Mouse (Mus musculus) right cerebral cortex, postnatal 36 days (tissue): ENCODE results near the gene Lat2.

Source experiments
- DNase-seq, 2 experiments: peaks; one replicate each; pipeline ENCODE4 v3.0.0; 2022; ENCODE audit warnings: low spot score in 2 of 2, mixed read lengths in 1 of 2

Lat2 gene

DNA sequence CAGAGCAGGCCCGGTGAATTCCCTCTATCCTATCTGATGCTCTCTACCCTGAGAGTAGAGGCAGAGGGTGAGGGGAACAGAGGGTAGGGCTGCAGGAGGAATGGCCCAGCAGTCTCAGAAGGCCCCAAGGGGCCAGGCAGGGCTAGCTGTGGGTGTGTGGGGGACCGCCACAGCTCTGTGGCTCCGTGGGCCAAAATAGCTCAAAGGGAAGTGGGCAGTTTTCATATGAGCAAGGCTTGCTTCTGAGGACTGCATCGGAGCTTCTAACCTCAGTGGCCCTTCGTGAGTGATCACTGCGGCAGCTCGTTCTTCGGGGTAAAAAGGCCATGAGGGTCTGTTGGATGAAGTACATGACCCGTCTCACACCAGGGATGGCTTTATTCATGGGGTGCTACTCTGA is 1.1 kb downstream of the Lat2 start:
- no peak for DNase-seq

DNA sequence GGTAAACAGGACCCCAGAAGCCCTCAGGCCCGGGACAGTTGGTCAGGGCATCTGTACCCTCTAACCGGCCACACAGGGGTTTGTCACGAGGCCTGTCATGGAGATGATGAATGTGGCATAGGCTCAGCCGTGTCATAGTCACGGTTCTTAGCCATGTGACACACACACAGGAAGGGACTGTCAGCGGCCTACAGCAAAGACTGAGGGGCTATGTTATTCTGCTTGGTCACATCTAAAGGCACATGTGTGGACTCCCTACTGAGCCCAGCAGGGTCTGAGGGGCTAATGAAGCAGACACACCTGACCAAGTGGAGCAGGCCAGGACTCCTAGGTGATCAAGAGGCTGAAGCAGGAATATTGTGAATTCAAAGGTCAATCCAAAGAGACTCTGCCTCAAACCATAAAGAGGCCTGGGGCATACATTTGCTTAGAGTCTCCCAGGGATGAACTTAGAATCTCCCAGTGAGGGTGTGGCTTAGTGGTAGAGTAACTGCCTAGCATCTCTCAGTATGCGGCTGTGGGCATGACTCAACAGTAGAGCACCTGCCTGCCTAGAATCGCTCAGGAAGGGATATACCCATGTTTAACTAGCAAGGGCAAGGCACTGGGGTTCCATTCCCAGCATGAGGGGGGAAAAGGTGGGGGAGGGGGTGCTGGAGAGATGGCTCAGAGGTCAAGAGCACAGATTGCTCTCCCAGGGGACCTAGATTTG is 2.9 kb downstream of the Lat2 start:
- DNase-seq: no peak

DNA sequence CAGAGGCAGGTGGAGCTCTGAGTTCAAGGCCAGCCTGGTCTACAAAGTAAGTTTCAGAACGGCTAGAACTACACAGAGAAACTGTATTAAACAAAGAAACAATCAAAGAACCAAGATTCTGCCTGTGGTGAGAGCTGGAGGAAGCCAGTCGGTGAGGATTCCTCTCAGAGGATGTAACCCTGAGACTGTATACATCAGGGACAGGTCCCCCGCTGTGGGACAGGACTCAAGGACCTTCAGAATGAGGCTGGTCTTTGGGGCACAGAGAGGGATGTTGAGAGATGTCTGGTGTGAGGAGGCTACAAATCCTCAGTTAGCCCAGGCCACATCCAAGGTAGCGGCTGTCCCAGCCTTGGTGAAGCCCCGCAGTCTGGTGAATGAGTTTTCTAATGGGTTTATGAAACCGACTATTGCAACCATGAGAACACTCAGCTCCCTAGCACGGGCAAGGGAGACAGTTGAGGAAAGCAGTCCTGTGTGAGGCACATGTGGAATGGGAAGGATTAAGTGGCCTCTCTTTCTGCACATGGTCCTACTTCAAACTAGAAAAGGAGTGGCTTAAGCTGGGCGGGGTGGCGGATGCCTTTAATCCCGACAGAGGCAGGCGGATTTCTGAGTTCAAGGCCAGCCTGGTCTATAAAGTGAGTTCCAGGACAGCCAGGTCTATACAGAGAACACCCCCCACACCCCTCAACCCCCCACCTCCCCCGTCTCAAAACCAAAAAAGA is 4.7 kb downstream of the Lat2 start:
- no peak for DNase-seq

DNA sequence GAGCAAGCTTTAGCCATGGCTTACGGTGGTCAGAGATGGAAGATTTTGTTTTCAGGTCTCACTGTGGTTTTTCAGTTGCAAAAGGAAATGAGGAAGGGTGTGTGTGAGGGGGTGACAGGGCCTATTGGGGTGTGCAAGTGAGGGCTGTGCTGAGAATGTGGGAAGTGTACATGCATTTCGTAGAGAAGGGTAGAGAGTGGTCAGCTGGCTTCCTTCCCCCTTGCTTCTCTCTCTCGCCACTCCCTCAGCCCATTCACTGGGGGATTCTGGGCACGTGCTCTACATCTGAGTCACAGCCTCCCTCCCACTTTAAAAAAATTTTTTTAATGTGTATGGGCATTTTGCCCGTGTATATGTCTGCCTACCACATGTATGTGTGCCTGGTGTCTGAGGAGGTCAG is 7.7 kb downstream of the Lat2 start:
- DNase-seq: no peak

DNA sequence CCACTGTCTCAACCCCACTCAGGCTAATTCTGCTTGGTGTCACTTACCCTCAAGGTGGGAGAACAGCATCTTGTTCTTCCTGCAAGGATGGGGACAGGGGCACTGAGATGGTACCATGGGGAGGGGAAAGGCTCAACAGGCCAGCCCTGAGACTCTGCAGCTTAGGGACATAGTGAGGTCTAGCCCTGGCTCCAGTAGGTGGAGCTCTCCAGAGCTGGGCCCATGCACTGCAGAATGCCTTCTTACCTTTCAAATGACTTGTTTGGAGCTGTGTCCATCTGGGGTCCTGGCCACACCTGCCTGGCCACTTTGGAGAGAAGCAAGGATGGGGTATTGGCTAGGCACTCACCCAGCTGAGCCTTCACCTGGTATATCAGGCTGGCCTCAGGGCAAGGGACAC is 8.5 kb downstream of the Lat2 start:
- DNase-seq: no peak

DNA sequence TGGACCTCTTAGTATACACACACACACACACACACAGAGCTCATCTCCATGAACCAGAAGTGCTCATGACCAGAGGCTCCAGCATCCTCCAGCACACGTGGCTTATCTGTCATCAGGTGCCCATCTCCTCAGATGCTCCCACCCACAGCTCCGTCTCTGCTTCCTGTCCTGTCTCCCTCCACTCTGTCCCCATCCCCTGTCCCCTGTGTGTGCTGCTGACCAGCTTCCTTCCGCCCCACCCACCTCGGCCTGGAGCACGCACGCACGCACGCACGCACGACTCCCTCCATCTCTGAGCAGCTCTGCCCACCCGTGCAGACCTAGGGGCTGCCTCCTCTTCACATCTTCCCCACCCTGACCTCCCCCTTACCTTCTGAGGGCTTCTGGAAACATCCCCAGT is 10.4 kb downstream of the Lat2 start:
- DNase-seq: no peak

DNA sequence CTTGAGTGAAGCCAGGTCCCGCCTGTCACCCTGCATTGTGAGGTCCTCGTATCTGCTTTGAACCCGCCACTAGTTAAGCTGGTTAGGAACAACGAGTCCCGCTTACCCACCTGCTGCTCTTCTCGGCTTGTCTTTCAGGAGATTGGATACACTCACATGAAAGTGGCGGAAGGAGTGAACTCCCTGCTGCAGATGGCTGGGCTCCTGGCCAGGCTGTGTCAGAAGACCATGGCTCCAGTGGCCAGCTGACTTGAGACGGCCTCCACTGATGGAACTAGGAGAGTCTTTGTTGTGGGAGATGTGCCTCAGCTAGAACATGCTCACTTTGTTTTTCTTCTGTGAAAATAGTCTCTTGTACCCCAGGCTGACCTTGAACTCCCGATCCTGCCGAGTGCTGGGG is 17.1 kb downstream of the Lat2 start:
- DNase-seq: no peak

DNA sequence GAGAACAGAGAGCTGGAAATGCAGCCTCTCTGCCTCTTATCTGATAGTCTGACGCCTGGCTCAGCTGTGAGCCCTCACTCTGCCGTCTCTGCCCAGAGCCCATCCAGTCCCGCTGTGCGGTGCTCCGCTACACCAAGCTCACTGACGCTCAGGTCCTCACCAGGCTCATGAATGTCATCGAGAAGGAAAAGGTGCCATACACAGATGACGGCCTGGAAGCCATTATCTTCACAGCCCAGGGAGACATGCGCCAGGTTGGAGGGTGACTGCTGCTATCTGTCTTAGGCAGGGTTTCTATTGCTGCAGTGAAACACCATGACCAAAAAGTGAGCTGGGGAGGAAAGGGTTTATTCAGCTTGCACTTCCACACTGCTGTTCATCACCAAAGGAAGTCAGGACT is 21.7 kb downstream of the Lat2 start:
- no peak for DNase-seq

DNA sequence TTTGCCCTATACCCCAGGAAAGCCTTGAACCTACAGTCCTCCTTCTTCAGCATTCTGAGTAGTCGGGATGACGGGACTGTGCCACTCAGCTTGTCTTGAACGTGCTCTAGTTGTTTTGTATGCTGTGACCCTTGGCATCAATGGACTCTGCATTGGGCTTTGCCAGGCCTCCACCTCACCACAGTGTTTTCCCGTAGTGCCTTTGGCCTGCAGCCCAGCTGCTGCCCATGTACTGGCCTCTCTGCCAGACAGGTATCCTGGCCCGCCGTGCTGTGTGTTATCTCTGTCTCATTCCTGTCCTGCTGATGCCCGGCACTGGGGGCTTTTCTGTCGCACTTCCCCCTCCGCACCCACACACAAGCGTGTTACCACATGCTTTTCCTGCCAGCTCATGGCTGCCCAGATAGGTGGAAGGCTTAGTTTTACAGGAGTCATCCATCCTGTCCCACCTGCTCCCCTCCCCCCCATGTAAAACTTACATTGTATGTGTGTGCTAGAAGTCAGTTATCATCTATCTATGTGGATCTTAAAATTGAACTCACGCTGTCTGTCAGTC is 22.7 kb downstream of the Lat2 start:
- DNase-seq: no peak

DNA sequence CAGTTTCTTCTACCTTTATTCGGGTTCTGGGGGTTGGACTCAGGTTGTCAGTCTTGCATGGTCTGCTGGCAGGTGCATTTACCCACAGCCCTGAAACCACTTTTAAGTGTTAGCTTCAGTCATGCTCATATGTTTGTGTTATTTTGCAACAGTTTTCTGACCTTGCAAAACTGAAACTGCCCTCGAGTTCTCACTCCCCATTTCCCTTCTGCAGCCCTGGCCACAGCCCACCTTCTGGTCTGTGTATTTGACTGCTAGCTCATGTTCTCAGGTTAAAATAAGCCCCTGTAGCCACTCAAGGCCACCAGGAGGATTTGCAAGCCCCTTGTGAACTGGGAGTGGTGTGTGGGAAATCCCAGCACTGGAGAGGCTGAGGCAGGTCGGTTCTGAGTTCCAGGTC is 24.9 kb downstream of the Lat2 start:
- DNase-seq: no peak

DNA sequence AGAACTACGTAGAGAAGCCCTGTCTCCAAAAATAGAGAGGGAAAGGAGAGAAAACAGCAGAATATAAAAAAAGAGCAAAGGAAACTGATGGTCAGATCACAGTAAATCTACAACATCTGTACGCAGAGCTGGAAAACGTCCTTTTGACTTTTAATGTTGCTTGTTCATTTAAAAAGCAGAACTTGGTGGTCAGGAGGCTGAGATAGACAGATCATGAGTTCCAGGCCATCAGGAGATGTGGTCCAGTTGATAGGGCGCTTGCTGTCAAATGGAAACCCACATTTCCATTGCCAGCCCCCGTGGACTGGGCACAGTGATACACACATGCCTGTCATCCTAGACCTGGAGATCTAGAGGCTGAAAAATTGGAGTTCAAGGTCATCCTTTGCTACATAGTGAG is 30.0 kb downstream of the Lat2 start:
- DNase-seq: no peak

DNA sequence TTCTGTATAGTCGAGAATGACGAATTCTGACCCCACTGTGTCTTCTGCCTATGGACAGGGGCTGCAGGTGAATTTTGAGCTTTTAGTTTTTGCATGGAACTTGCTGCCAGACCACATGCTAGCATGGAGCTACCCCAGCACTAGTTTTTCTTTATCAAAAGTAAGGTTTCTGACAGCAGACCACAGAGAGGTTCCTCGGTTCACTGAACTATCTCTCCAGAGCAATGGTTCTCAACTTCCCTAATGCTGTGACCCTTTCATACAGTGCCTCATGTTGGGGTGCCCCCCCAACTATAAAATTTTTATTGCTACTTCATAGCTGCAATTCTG is 31.0 kb downstream of the Lat2 start:
- DNase-seq: no peak

DNA sequence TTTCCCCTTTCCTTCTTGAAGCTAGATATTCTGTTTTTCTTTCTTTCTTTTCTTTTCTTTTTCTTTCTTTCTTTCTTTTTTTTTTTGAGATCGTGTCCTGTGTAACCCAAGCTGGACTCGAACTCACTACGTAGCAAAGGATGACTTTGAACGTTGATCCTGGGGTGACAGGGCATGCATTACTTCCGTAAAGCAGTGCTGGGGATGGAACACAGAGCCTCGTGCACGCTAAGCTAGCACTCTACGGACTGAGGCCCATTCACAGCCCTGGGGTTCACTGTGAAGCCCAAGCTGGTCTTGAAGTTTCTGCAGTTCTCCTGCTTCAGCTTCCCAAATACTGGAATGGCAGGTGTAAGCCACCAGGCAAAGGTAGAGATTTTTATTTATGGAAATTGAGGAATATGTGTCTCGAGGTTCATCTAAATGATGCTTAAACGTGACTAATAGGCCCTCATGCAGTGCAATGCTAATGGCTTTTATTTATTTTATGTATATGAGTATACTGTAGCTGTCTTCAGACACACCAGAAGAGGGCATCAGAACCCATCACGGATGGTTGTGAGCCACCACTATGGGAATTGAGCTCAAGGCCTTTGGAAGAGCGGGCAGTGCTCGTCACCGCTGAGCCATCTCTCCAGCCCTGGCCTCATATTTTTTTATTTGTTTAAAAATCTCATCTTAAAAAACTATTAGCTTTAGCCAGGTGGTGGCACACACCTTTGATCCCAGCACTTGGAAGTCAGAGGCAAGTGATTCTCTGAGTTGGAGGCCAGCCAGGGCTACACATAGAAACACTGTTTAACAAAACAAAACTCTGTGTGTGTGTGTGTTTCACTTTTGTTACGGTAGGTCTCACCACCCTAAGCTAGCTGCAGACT is 31.6 kb downstream of the Lat2 start:
- no peak for DNase-seq

DNA sequence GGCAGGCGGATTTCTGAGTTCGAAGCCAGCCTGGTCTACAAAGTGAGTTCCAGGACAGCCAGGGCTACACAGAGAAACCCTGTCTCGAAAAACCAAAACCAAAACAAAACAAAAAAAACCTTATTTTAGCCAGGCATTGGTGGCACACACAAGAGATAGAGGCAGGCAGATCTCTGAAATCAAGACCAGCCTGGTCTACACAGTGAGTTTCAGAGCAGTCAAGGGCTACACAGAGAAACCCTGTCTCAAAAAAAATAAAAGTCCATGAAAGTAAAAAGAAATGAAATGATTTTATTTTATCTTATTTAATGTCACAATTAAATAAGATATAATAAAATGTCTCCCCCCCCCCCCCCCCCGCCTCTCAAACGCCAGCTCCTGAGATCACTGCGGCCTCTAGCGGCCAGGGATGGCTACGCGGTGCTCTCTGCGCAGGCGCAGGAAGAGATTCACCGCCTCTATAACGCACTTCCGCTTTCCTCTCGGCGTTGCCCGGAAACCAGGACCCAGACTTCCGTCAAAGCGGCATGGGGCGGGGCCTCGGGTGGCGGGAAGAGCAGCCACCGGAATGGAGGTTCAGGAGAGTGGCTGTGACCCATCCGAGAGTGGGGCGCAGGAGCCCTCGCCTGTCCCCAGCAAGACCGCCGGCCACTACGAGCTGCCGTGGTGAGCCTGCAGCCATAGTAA is 32.5 kb downstream of the Lat2 start:
- peak; percentile 93 to 94 for DNase-seq

DNA sequence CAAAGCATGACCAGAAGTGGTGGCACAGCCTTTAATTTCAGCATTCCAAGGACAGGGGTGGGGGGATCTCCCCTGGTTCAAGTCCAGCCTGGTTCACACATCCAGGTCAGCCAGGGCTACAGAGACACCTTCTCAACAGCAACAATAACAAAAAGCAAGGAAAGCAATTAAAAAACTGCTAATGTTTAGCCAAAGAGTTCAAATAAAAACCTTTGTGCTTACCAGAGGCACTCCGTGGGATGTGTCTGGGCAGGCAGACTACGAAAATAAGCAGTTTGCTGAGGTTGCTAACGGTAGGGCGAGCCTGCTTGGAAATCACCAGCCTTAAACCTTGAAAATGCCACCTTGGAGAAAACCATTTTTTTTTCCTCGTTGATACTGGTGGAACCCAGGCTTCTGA is 33.7 kb downstream of the Lat2 start, which contains the start of gene Rfc2:
Gene Rfc2 (plus strand): TSS at position 221 of the 400 bp plus-strand sequence.
- DNase-seq: no peak

DNA sequence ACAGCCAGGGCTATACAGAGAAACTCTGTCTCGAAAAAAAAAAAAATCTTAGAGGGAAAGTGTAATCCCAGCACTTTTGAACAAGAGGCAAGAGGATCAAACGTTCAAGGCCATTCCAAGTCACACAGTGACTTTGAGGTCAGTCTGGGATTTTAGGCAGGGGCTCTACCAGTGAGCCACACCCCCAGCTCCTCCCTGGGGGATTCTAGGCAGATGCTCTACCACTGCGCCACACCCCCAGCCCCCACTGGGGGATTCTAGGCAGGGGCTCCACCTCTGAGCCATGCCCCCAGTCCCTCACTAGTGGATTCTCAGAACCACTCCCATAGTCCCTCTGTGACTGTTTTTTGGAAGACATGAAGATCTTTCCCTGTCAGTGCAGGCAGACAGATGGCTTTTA is 35.7 kb downstream of the Lat2 start:
- no peak for DNase-seq

DNA sequence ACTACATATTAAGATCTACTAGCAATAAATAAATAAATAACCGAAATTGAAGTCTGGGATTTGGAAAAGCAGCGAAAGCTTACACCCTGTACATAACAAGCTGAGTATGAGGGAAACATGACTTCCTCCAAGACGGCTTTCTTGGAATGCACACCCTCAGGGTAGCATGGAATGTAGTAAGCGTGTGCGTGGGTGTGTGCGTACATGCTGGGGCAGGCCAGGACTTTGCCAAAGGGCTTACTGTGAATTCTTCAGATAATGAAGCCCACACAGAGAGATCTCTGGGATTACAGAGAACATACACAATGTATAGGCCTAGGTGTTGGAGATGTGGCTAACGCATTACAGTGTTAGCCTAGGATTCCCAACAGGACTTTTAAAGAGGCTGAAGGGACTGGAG is 37.3 kb downstream of the Lat2 start:
- DNase-seq: no peak

DNA sequence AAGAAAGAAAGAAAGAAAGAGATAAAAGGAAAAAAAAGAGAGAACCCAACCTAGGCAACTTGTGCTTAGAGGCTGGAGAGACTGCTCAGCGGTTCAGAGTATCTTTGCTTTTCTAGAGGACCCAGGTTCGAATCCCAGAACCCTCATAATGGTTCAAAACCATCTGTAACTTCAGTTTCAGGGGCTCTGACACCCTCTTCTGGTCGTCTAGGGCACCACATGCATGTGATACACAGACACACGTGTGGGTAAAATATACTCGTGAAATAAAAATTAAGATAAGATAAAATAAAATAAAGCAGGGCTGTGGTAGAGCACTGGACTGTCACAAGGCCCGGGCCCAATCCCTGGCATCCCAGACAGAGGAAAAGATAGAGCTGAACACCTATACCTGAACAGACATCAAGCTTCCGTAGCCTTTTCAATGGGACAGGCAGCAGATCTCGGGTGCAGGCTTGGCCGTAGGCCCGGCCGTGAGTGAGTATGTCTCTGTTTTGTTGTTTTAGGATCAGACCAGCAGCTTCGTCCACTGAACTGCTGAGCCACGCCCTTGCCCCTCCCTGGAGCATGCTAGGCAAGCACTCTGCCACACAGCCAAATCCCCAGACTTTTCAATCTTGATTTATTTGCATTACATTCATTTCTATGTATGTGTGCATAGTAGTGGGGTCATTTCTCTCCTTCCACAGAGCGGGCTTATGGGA is 38.2 kb downstream of the Lat2 start:
- no peak for DNase-seq

DNA sequence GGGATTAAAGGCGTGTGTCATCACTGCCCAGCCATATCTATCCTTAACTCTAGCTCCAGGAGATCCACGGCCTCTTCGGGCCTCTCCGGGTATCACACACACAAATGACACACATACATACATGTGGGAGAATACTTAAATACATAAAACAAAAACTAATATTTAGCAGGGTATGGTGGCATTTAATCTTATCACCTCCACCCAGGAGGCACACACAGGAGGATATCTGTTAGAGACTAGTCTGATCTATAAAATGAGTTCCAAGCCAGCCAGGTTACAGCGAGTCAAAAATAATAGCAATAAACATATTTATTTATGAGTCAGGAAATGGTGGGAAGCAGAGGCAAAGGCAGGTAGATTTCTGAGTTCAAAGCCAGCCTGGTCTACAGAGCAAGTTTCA is 39.0 kb downstream of the Lat2 start:
- DNase-seq: no peak

DNA sequence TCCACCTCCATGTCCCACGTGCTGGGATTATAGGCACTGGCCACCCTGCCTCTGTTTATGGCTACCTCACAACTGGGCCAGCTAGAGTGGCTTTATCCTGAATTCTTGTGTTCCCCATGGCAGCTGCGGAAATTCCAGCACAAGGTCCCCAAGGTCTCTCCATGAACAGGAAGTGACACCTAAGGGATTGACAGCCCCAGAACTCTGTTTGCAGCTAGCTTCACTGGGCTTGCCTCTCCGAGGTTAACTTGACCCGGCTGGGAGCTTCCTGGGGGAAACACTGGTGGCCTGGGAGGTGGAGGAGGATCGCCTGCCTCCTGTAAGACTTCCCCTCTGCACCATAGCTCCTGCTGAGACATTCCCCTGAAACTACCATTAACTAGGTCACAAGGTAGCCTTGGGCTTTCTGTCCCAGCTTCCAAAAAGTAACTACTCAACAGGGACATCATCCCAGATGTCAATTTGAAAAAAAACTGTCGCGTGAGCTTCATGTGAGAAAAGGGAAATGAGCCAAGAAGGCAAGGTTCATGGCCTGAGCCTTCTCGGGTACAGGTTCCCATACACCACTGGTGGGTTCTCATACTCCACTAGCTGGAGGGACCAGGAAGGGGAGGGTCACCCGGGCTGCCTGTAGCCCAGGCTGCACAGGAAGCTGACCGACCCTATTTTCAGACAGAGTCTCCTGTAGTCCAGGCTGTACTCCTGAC is 42.2 kb downstream of the Lat2 start:
- DNase-seq: no peak
